Mouse (Mus musculus): Measurements from ENCODE around the gene Gm47955. TPM values are rescaled to one million over a fixed set of nuclear protein-coding genes. Genes with fewer than 3 reads are reported as not detected.
"Not testable (repeated sequence)": the region's sequence is repeated elsewhere in the genome, so short reads cannot be mapped to it uniquely, and the experiment has no call there.

Gm47955 gene
- total RNA-seq (2021) = not detected

DNA sequence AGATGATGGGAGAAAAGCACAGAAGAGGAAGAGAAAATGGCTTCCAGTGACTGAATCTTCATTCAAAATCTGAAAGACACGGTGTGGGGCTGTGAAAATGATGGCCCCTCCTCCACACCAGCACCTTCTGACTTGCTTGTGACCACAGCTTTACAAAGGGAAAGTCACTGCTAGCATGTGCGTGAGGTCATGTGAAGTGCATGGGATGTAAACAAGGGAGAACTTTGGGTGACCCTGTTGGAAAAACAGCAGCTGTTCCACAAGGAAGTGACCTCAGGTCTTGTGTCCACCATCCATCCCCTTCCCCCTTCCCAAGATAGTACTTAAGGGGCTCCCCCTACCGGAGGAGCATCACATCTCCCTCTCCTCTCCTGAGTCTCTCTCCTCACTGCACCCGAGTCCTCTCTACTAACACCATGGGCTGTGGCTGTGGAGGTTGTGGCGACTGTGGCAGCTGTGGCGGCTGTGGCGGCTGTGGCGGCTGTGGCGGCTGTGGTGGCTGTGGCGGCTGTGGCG lies at the start of gene Gm47955:
Gene Gm47955 (plus strand): TSS at position 417 of the 516 bp plus-strand sequence.
- no peak for DNase-seq

DNA sequence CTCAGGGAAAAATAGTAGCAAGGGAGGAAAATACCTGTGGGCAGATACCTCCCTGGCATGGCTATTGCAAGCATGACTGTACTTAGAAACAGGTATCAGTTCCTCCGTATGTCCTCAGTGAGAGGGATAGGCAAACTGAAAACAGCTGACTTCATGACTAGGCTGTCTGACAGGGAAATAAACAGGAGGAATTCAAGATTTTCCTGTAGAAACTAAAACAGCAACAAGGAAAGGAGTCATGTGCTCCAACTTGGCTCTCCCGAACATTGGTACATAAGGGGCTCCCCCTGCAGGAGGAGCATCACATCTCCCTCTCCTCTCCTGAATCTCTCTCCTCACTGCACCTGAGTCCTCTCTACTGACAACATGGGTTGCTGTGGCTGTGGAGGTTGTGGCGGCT lies 47.1 kb upstream of the Gm47955 start, which contains the start of gene A030005L19Rik:
Gene A030005L19Rik (plus strand): TSS at position 301 of the 400 bp plus-strand sequence.
- DNase-seq = no peak

DNA sequence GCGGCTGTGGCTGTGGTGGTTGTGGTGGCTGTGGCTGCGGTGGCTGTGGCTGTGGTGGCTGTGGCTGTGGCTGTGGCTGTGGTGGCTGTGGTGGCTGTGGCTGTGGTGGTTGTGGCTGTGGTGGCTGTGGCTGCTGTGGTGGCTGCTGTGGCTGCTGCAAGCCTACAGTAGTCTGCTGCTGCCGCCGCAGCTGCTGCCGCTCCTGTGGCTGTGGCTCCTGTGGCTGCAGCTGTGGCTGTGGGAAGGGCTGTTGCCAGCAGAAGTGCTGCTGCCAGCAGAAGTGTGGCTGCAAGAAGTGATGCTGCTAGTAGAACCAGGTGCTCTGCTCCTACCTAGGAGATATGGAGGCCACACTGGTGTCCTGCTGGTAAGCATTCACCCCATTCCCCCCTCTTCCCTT lies 46.7 kb upstream of the Gm47955 start:
- not testable (repeated sequence) for DNase-seq

- DNase-seq = no peak
Measured at GRCm38 (mm10) chr1:82924650-82925049, 35.4 kb upstream of the Gm47955 start, which contains the start of gene A030014E15Rik. A030014E15Rik (plus strand) TSS chr1:82924917.

- not testable (repeated sequence) for DNase-seq
Measured at GRCm38 (mm10) chr1:82930558-82930957, 29.5 kb upstream of the Gm47955 start.

- DNase-seq = not testable (repeated sequence)
Measured at GRCm38 (mm10) chr1:82931326-82931725, 28.8 kb upstream of the Gm47955 start, which contains the start of gene Gm6217. Gm6217 (minus strand) TSS chr1:82931399.

- no peak for DNase-seq
Measured at GRCm38 (mm10) chr1:82938666-82939065, 21.4 kb upstream of the Gm47955 start.

DNA sequence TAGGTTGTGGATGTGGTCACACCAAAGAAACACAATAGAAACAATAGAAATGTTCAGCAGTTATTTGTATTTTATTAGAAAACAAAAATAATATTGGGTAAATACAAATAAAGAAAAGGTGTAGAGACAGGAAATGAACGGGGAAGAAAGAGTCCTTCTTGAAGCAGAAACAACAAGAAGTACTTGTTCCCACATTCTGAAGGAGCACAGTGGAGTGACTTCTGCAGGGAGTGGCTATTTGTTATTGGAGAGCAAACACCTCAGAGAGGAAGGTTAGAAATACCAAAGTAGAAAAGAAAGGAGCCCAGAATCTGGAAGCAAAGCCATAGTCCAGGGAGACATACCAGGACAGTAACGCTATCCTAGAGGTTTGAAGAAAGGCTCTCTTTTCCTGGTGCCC lies 17.6 kb upstream of the Gm47955 start:
- not testable (repeated sequence) for DNase-seq

GRCm38 (mm10) chr1:82943295-82943694 lies 16.8 kb upstream of the Gm47955 start, which contains the start of gene A030003K21Rik:
A030003K21Rik (minus strand) TSS chr1:82943388.
- DNase-seq = not testable (repeated sequence)

DNA sequence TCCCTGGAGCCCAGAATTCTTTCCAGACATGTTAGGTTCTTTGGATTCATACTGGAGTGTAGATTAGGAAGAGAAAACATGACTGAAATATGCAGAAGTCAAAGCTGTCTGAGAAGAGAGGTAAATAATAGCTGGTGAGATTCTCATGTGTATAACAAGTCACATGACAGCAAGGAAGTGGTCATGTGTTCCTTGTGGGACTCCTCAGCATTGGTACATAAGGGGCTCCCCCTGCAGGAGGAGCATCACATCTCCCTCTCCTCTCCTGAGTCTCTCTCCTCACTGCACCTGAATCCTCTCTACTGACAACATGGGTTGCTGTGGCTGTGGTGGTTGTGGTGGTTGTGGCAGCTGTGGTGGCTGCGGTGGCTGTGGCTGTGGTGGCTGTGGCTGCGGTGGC lies 14.1 kb upstream of the Gm47955 start:
- DNase-seq = not testable (repeated sequence)

DNA sequence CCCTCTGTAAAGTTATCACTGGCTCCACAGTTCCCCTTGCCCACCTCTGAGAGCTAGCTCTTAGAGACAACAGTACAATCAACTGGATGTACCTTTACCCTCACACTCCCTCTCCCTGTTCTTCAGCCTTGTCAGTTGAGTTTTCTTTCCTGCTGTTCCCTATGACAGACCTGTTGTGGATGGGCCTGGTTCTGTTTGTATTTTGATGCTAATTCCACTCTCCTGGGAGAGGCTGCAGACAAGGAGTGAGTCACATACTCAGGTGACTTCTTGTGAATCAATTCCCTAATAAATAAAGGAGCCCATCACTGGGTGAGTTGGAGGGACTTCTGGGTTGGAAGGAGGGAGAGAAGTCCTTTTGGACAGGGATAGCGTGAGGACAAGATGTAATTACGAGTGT lies 11.5 kb upstream of the Gm47955 start:
- no peak for DNase-seq

DNA sequence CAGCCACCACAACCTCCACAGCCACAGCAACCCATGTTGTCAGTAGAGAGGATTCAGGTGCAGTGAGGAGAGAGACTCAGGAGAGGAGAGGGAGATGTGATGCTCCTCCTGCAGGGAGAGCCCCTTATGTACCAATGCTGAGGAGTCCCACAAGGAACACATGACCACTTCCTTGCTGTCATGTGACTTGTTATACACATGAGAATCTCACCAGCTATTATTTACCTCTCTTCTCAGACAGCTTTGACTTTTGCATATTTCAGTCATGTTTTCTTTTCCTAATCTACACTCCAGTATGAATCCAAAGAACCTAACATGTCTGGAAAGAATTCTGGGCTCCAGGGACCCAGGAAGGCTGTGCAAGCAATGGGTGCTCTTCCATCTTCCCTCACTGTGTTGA lies 4.2 kb upstream of the Gm47955 start, which contains the start of gene Gm7544:
Gene Gm7544 (minus strand): TSS at position 101 of the 400 bp plus-strand sequence.
- not testable (repeated sequence) for DNase-seq

DNA sequence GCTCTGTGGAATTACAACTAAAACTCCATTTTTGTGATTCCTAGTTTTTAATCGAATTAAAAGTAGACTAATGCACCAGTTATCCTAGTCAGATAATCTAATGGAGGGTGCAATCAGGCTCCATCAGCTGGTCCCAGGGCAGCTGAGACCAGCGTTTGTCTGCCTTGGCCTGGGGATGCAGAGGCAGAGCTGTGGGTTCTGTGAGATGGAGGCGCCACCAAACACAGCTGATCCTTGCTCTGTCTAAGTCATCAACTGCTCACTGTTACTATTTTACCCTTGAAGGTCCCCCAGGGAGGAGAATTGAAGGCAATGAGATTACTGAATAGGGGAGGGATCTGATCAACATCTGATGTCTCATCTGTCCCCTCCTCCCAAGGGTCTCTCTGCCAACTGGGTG lies 6.3 kb downstream of the Gm47955 start:
- no peak for DNase-seq

GRCm38 (mm10) chr1:82972046-82972445 lies 12.0 kb downstream of the Gm47955 start:
- DNase-seq = no peak

DNA sequence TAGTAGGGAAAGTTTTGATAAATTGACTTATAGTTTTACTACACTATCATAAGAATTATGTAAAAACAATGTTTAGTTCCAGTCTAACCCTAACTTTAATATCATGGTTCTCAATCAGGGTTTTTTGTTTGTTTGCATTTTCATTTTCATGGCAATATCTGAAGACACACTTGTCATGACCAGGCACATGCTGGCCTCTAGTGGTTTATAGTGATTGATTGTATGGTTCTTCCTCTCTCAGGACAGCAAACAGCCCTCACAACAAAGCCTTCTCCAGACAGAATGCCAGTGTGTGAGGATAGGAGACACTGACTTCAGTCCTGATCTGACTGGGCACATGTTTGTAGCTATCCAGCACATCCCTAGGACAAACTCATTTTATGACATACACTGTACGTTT lies 13.2 kb downstream of the Gm47955 start:
- no peak for DNase-seq

GRCm38 (mm10) chr1:82973901-82974300 lies 13.8 kb downstream of the Gm47955 start:
- no peak for DNase-seq

DNA sequence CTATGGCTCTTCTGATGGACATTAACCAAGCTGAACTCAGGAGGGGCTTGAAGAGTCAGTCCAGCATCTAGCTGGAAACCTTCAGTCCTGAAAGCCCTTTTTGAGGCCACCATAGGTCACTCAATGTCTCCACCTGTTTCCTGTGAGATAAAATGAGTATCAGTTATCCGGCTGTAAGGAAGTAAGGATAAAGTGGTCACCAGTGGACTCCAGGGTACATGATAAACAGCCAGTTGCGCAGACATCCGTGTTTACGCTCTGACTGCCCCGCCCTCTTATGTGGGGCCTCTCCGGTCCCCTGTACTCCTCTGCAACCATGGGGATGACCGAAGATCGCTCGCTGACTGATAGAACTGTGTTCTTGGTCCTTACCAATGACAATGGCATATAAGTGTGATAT lies 14.3 kb downstream of the Gm47955 start:
- DNase-seq = no peak

DNA sequence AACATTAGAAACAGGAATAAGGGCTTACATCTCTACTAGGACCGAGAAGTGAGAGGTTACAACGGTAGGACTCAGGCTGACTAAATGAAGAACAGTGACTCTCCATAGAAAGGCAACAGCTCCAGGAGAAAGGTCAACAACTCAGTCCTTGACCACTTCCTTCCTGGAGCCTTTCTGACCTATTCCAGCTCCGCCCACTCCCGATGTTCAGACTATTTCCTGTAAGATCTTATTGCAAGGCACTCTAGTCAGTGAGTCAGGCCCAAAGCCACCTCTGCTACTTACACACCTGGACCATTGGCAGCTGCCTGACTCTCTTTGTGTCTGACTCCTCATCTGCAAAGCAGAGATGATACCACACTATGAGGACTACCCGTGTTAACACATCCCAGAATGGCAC lies 15.7 kb downstream of the Gm47955 start:
- DNase-seq = no peak

- no peak for DNase-seq
Measured at GRCm38 (mm10) chr1:82977840-82978239, 17.8 kb downstream of the Gm47955 start.

- DNase-seq = no peak
Measured at GRCm38 (mm10) chr1:82986738-82987137, 26.7 kb downstream of the Gm47955 start.

- DNase-seq = peak in 1 of 2 experiments; percentile 24
Measured at GRCm38 (mm10) chr1:82987530-82988198, 27.6 kb downstream of the Gm47955 start.

- no peak for DNase-seq
Measured at GRCm38 (mm10) chr1:82991062-82991461, 31.0 kb downstream of the Gm47955 start.

DNA sequence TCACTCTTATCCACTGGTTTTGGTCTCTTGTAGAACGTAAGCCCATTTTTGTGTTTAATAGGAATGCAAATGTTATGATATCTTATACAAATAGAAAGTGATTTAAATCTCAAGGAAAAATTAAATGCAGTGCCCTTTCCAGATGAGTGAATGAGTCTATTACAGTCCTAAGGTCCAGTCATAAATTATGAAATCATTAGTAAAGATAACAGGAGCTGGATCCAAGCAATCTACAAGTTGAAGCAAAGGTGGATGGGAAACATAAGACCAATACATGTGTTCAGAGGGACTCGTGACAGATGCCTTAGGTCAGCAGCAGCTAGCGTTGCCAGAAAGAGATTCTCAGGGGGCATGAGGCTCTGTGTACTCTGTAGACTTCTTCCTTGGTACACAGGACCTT lies 31.5 kb downstream of the Gm47955 start:
- DNase-seq = no peak

- no peak for DNase-seq
Measured at GRCm38 (mm10) chr1:82992093-82992492, 32.0 kb downstream of the Gm47955 start.
